ENCODE assay signal across 8 mouse cellular contexts in the genomic region with DNA sequence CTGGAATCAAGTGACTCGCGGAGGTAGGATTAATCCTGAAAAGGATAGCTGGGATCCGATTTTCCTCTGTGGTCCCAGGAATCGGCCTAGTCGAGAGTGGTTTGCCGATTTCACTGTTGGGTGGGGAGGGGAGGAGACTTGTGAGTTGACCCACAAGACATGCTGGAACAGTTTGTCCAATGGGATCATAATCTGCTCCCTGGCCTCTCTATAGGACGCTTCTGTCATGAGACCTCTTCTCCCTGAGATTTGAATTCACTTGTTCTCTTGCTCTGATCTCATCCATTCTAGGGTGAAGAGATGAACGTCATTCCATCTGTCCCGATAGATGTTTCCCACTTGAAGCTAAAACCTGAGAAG. TPM values are rescaled to one million over a fixed set of nuclear protein-coding genes. Genes with fewer than 3 reads are reported as not detected.
DNase-seq lines count a peak whose midpoint lies in the region; ATAC-seq and TF ChIP-seq lines count a peak whose summit lies in the region.

No protein-coding gene starts in this region.

- no peaks in the 10 kb centered on the region for H3K9me3 ChIP-seq in heart, embryonic 14.5 days (ENCODE audit: control insufficient read depth, low read length)
- H3K9me3 ChIP-seq in G1E (replicated peaks) = no peaks in the 10 kb centered on the region
- no peaks in the 10 kb centered on the region for H3K9me3 ChIP-seq in forebrain, postnatal 0 days (ENCODE audit: low read length)

- TF ChIP-seq CTCF in G1E (IDR thresholded peaks at IDR 0.05; ENCODE audit: low read depth, low read length) = no peak
- TF ChIP-seq CTCF in forebrain, postnatal 0 days (IDR thresholded peaks at IDR 0.05; ENCODE audit: low read depth) = no peak

- DNase-seq in heart, adult 8-10 months (ENCODE audit: low spot score) = no peak
- DNase-seq in G1E (ENCODE audit: low spot score) = peak; percentile 6
- DNase-seq in forebrain, postnatal 0 days = no peak
- no peak for DNase-seq in thymus, postnatal 10 days (ENCODE audit: low spot score in 2 of 2)
- DNase-seq in spleen, postnatal 4 days (ENCODE audit: low spot score in 2 of 2) = no peak
- no peak for DNase-seq in urinary bladder, postnatal 4 days (ENCODE audit: low spot score in 2 of 2)

- H3K9ac ChIP-seq in heart, embryonic 14.5 days (ENCODE audit: low read length) = peak overlapping the region; percentile 68
- H3K9ac ChIP-seq in forebrain, postnatal 0 days = no peak overlapping the region

- ATAC-seq in heart, embryonic 14.5 days (ENCODE audit: insufficient number of reproducible peaks, insufficient read depth, low FRiP score, low read depth) = peak; percentile 31; the same call in 1 of the 2 replicates
- peak; percentile 52 for ATAC-seq in G1E (ENCODE audit: extremely low read depth, insufficient number of reproducible peaks, low FRiP score, poor library complexity, severe bottlenecking)
- peak; percentile 65 for ATAC-seq in forebrain, postnatal 0 days
- ATAC-seq in megakaryocyte progenitor cell, adult 5-6 weeks (replicated peaks; ENCODE audit: poor library complexity) = peak; percentile 65

- H3K27ac ChIP-seq in heart, embryonic 14.5 days (replicated peaks in 1 of 2; ENCODE audit: control insufficient read depth in 1 of 2, insufficient read depth in 1 of 2, low read depth in 2 of 2, low read length in 2 of 2) = peak overlapping the region; percentile 14 to 20; a peak in 1 of 4 replicates
- H3K27ac ChIP-seq in forebrain, postnatal 0 days (ENCODE audit: low read depth, low read length) = no peak overlapping the region

- no peaks in the 10 kb centered on the region for H3K4me1 ChIP-seq in heart, embryonic 14.5 days (ENCODE audit: control insufficient read depth in 2 of 2, insufficient read depth in 2 of 2, low read length in 2 of 2)
- peaks cover 3% of the 10 kb centered on the region; the same call in 1 of the 2 replicates for H3K4me1 ChIP-seq in G1E (ENCODE audit: insufficient read depth, low read depth, low read length)
- no peaks in the 10 kb centered on the region for H3K4me1 ChIP-seq in forebrain, postnatal 0 days (ENCODE audit: insufficient read depth)

- H3K36me3 ChIP-seq in heart, embryonic 14.5 days (ENCODE audit: control insufficient read depth, insufficient read depth, low read length) = no peaks in the 10 kb centered on the region
- H3K36me3 ChIP-seq in G1E (replicated peaks) = peaks cover 27% of the 10 kb centered on the region
- no peaks in the 10 kb centered on the region for H3K36me3 ChIP-seq in forebrain, postnatal 0 days (ENCODE audit: insufficient read depth)

- H3K27me3 ChIP-seq in heart, embryonic 14.5 days (ENCODE audit: control insufficient read depth, insufficient read depth, low read length) = no peaks in the 10 kb centered on the region
- no peaks in the 10 kb centered on the region for H3K27me3 ChIP-seq in G1E (ENCODE audit: insufficient read depth, low read length)
- H3K27me3 ChIP-seq in forebrain, postnatal 0 days (ENCODE audit: insufficient read depth, low read length) = no peaks in the 10 kb centered on the region

- 25% methylated on average over 9 of the region's 9 CpGs for WGBS in heart, embryonic 14.5 days
- 24% methylated on average over 9 of the region's 9 CpGs for WGBS in forebrain, postnatal 0 days

- H3K4me2 ChIP-seq in heart, embryonic 14.5 days (ENCODE audit: low read length) = peak overlapping the region; percentile 64
- H3K4me2 ChIP-seq in forebrain, postnatal 0 days (ENCODE audit: low read depth) = peak overlapping the region; percentile 48

- H3K4me3 ChIP-seq in heart, embryonic 14.5 days (ENCODE audit: control insufficient read depth in 1 of 2, insufficient read depth in 1 of 2, low read depth in 1 of 2, low read length in 2 of 2) = peak overlapping the region; percentile 46 to 72
- H3K4me3 ChIP-seq in G1E (ENCODE audit: low read depth, low read length) = peak overlapping the region; percentile 68
- peak overlapping the region; percentile 38 for H3K4me3 ChIP-seq in forebrain, postnatal 0 days (ENCODE audit: low read depth, low read length)

RNA-seq across cellular contexts. Expression of a gene that starts 0.4 kb away (rescaled TPM):
- polyA plus RNA-seq in heart, embryonic 14.5 days (2014; fragmentation: Nextera tagmentation; extraction: Ambion mirVana) = 28.7 and 31.3 TPM in 2 replicates
- total RNA-seq in heart, adult 8-10 months (2022) = under 1 TPM in 3 of 4 experiments, not detected in 1; 0.09 to 0.43 (median 0.12) TPM
- total RNA-seq in G1E (2014; fragmentation: Nextera tagmentation) = 37.9 and 45.8 TPM in 2 replicates
- total RNA-seq in G1E (2017) = 42.6 and 44.7 TPM in 2 replicates
- 0.47 and 0.86 TPM in 2 replicates for polyA plus RNA-seq in G1E (2012)
- 2.8 TPM in 2 replicates for total RNA-seq in forebrain, postnatal 0 days (2014; rRNA removed)
- 3.2 and 3.5 TPM in 2 replicates for polyA plus RNA-seq in forebrain, postnatal 0 days (2015; fragmentation: Nextera tagmentation; extraction: Ambion mirVana)
- 34.5 and 38.5 TPM in 2 replicates for total RNA-seq in megakaryocyte progenitor cell, adult 5-6 weeks (2015)
- total RNA-seq in megakaryocyte progenitor cell, adult 5-6 weeks (2017) = 35.3 and 42.9 TPM in 2 replicates

RNA-seq across cellular contexts. Expression of a gene that starts 13.2 kb away (rescaled TPM):
- polyA plus RNA-seq in heart, embryonic 14.5 days (2014; fragmentation: Nextera tagmentation; extraction: Ambion mirVana) = 14.8 and 20.2 TPM in 2 replicates
- total RNA-seq in heart, adult 8-10 months (2022) = 1 to 10 TPM in 3 of 4 experiments, under 1 TPM in 1; 0.63 to 2.1 (median 1.9) TPM
- not detected in 2 replicates for total RNA-seq in G1E (2014; fragmentation: Nextera tagmentation)
- total RNA-seq in G1E (2017) = 0.06 TPM in 1 of 2 replicates, not detected in the other
- polyA plus RNA-seq in G1E (2012) = not detected in 2 replicates
- total RNA-seq in forebrain, postnatal 0 days (2014; rRNA removed) = 201 and 218 TPM in 2 replicates
- 111 and 133 TPM in 2 replicates for polyA plus RNA-seq in forebrain, postnatal 0 days (2015; fragmentation: Nextera tagmentation; extraction: Ambion mirVana)
- total RNA-seq in megakaryocyte progenitor cell, adult 5-6 weeks (2015) = not detected in 2 replicates
- total RNA-seq in megakaryocyte progenitor cell, adult 5-6 weeks (2017) = not detected in 2 replicates

RNA-seq across cellular contexts. Expression of a gene that starts 31.5 kb away (rescaled TPM):
- polyA plus RNA-seq in heart, embryonic 14.5 days (2014; fragmentation: Nextera tagmentation; extraction: Ambion mirVana) = 43.7 and 48.8 TPM in 2 replicates
- 10 to 100 TPM; 36.6 to 58.7 (median 49.6) TPM for total RNA-seq in heart, adult 8-10 months (2022)
- total RNA-seq in G1E (2014; fragmentation: Nextera tagmentation) = 27.0 and 34.8 TPM in 2 replicates
- total RNA-seq in G1E (2017) = 37.5 and 39.2 TPM in 2 replicates
- 0.89 and 1.6 TPM in 2 replicates for polyA plus RNA-seq in G1E (2012)
- total RNA-seq in forebrain, postnatal 0 days (2014; rRNA removed) = 5.5 and 5.6 TPM in 2 replicates
- 3.1 and 3.3 TPM in 2 replicates for polyA plus RNA-seq in forebrain, postnatal 0 days (2015; fragmentation: Nextera tagmentation; extraction: Ambion mirVana)
- 29.4 and 32.6 TPM in 2 replicates for total RNA-seq in megakaryocyte progenitor cell, adult 5-6 weeks (2015)
- 35.6 and 37.4 TPM in 2 replicates for total RNA-seq in megakaryocyte progenitor cell, adult 5-6 weeks (2017)

Comparison
In these comparisons a context has a peak if more than half of its experiments do, and no peak if none do; other contexts are left out.
1. RNA of a gene that starts 13.2 kb away (total RNA-seq): 201 to 218 TPM in forebrain, postnatal 0 days; 0.63 to 2.1 TPM in heart, adult 8-10 months, 0.06 TPM in G1E and not detected in megakaryocyte progenitor cell, adult 5-6 weeks; every median in the first group is over 10 times any median in the second.
2. Peak in every context shown above with its lines, with median percentiles within 50 percentile points of each other: ATAC-seq and H3K4me3 ChIP-seq.